Mouse (Mus musculus) heart, embryonic 11.5 days (tissue): Measurements from ENCODE around the gene Nfe2l1. TPM values are rescaled to one million over a fixed set of nuclear protein-coding genes. Genes with fewer than 3 reads are reported as not detected.
"Not testable (repeated sequence)": the region's sequence is repeated elsewhere in the genome, so short reads cannot be mapped to it uniquely, and the experiment has no call there.

ENCODE experiments used
- ATAC-seq: fragments of 200-750 bp; cut with Nextera tagmentation; replicated peaks from 2 replicates; pipeline ENCODE4 v1.8.0; 2017; ENCODE audit warnings: moderate library complexity; ENCODE audit not compliant: insufficient number of reproducible peaks, low FRiP score, low TSS enrichment
- H3K27ac ChIP-seq: fragments of 300-500 bp; sonication (generic); 2 replicates; pipeline ENCODE4 v1.5.1; 2014; ENCODE audit warnings: mild to moderate bottlenecking, low read depth, low read length
- H3K27me3 ChIP-seq: fragments of 300-500 bp; sonication (generic); 2 replicates; pipeline ENCODE4 v1.6.1; 2014; ENCODE audit warnings: mild to moderate bottlenecking, low read length, mixed read lengths; ENCODE audit not compliant: control insufficient read depth, insufficient read depth
- H3K36me3 ChIP-seq: fragments of 300-500 bp; sonication (generic); 2 replicates; pipeline ENCODE4 v1.6.1; 2014; ENCODE audit warnings: mild to moderate bottlenecking, low read length, moderate library complexity, mixed read lengths; ENCODE audit not compliant: control insufficient read depth, insufficient read depth
- H3K4me1 ChIP-seq: fragments of 300-500 bp; sonication (generic); 2 replicates; pipeline ENCODE4 v1.6.1; 2014; ENCODE audit warnings: low read length; ENCODE audit not compliant: control insufficient read depth, insufficient read depth
- H3K4me2 ChIP-seq: fragments of 300-500 bp; sonication (generic); 2 replicates; pipeline ENCODE4 v1.6.1; 2014; ENCODE audit warnings: mild to moderate bottlenecking, moderate library complexity
- H3K4me3 ChIP-seq: fragments of 300-500 bp; sonication (generic); 2 replicates; pipeline ENCODE4 v1.5.1; 2014; ENCODE audit warnings: low read depth, low read length
- H3K9ac ChIP-seq: fragments of 300-500 bp; sonication (generic); 2 replicates; pipeline ENCODE4 v1.6.1; 2014; ENCODE audit warnings: mild to moderate bottlenecking, low read depth, low read length, moderate library complexity
- H3K9me3 ChIP-seq: fragments of 300-500 bp; sonication (generic); replicated peaks from 2 replicates; pipeline ENCODE4 v1.6.1; 2016; ENCODE audit warnings: low read length; ENCODE audit not compliant: control insufficient read depth
- WGBS: fragments of 180-500 bp; shearing (Covaris S2); extraction: QIAGEN DNeasy Blood & Tissue Kit; methylation state at CpG from one replicate; pipeline ENCODE4 v1.1.7; 2014; ENCODE audit not compliant: insufficient replicate concordance; 5-methylcytosine and 5-hydroxymethylcytosine counted together
- polyA plus RNA-seq: library from polyadenylated mRNA; unstranded; fragments of >200 nt; fragmentation: Nextera tagmentation; extraction: Ambion mirVana; gene quantifications from 2 replicates; pipeline ENCODE4 v1.2.1, GENCODE M21; 2014

Gene Nfe2l1
- polyA plus RNA-seq, 1 experiment from 2014 or later = 36.5 TPM

DNA sequence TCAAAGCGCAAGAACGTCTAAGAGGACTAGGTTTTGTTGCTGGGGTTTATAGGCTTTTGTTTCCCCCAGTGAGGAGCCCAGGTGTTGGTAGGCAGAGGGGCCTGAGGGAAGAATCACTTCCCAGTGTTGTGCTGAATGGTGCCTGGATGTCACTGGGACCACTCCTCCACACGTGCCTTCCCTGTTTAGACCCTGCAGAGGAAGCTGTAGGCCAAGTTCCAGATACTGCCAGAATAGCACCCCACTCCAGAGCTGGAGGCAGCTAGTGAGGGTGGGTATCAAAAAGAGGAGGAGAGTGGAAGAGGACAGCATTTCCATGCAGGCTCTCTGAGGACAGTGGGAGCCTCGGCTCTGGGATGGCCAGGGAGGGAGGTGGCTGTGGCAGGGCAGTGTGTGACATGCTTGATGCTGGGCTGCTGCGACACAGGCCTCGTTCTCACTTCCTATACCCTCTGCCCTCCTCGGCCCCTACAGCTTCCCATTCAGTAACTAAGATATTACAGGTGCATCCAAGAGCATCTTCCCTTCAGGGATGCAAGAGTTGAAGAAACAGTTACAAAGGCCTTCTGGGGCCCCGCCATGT lies 11.5 kb downstream of the Nfe2l1 start:
- 84% methylated on average over 8 of the region's 8 CpGs for WGBS
- peaks cover 50% of the 10 kb centered on the region for H3K36me3 ChIP-seq
- no peak for ATAC-seq

DNA sequence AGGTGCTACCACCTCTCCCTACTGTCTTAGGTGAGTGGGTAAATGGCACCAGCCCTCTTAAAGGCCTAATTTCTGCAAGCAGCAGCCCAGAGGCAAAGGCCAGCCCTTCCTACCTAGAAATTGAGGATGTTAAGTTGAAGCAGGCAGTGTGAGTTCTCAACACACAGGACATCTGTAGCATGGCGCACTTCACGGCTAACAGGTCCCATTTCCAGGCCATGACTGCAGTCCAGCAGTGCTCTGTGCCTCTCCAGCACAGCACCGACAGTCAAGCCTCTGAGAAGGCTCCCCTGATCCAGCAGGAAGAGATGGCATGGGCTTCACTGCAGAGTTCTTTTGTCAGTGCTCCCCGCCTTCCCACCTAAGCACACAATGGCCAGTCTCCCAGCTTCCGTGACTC lies 12.8 kb downstream of the Nfe2l1 start:
- no peak overlapping the region for H3K9ac ChIP-seq
- WGBS = 91% methylated on average over 5 of the region's 5 CpGs
- H3K27ac ChIP-seq = no peak overlapping the region
- H3K4me3 ChIP-seq = no peak overlapping the region
- ATAC-seq = no peak
- H3K9me3 ChIP-seq = no peaks in the 10 kb centered on the region
- H3K36me3 ChIP-seq = peaks cover 48% of the 10 kb centered on the region
- H3K27me3 ChIP-seq = no peaks in the 10 kb centered on the region
- no peak overlapping the region for H3K4me2 ChIP-seq
- H3K4me1 ChIP-seq = no peaks in the 10 kb centered on the region

More for the DNA sequence above, 11.5 kb downstream of the Nfe2l1 start:
- Histone ChIP-seq H3K4me1 (peaks cover 8% of the 10 kb centered on the region), H3K4me2 (no peak overlapping the region), H3K9ac (no peak overlapping the region), H3K4me3 (no peak overlapping the region), H3K27ac (no peak overlapping the region), H3K27me3 (no peaks in the 10 kb centered on the region), H3K9me3 (no peaks in the 10 kb centered on the region)

DNA sequence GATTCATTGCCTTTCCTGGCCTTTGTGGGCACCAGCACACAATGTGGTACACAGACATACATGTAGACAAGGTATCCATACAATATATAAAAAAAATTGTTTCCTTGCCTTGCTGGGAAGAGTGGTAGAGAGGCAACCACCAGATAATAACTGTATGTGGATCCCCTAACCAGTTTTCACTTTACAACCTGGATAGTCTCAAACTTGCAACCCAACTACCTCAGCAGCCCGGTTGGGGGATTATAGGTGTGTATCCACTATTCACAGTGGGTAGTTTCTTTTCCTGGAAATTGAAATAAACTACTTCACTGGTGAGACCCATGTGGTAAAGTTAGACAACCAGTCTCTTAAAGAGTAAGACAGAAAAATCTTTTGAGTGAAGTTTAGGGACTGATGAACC lies 13.3 kb downstream of the Nfe2l1 start:
- no peak for ATAC-seq
- no peak overlapping the region for H3K27ac ChIP-seq
- peaks cover 43% of the 10 kb centered on the region for H3K36me3 ChIP-seq
- H3K4me3 ChIP-seq = no peak overlapping the region
- no peaks in the 10 kb centered on the region for H3K27me3 ChIP-seq
- H3K9ac ChIP-seq = no peak overlapping the region
- H3K4me1 ChIP-seq = no peaks in the 10 kb centered on the region
- H3K9me3 ChIP-seq = no peaks in the 10 kb centered on the region
- WGBS = 90% methylated on average over 1 of the region's 1 CpGs
- no peak overlapping the region for H3K4me2 ChIP-seq

DNA sequence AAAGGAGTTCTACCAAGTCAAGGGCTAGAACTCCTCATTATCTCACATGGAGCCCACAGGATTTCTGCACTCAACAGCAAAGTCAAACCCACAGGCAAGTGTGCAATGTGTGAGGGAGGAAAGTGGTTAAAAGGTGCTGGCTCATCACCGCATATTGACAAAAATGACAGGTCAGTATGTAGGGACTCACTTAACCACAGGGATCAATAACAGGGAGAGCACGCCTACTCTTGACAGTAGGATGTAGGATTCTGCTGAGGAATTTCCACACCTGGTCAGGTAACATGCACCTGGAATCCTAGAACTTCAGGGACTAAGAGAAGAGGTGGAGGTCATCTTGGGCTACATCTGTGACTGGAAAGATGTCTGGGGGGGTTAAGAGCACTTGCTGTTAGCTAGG lies 13.9 kb downstream of the Nfe2l1 start:
- H3K4me2 ChIP-seq = no peak overlapping the region
- H3K27ac ChIP-seq = no peak overlapping the region
- no peak overlapping the region for H3K4me3 ChIP-seq
- no peaks in the 10 kb centered on the region for H3K4me1 ChIP-seq
- ATAC-seq = no peak
- H3K27me3 ChIP-seq = no peaks in the 10 kb centered on the region
- WGBS = 100% methylated on average over 2 of the region's 2 CpGs
- H3K9ac ChIP-seq = no peak overlapping the region
- no peaks in the 10 kb centered on the region for H3K9me3 ChIP-seq
- peaks cover 37% of the 10 kb centered on the region for H3K36me3 ChIP-seq

DNA sequence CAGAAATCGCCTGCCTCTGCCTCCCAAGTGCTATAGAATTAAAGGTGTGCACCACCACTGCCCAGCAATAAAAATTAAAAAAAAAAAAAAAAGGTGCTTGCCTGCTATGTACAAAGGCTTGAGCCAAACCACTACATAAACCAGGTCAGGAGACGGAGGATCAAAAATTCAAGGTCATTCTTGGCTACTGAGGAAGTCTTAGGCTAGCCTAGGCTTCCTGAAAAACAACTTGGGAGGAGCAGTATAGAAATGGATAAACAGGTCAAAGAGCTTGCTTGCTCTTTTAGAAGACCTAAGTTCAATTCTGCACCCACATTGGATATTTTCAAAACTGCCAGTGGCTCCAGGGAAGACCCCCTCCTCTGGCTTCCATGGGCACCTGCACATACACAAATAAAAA lies 15.3 kb downstream of the Nfe2l1 start:
- H3K4me3 ChIP-seq = no peak overlapping the region
- H3K27me3 ChIP-seq = no peaks in the 10 kb centered on the region
- H3K4me2 ChIP-seq = no peak overlapping the region
- H3K27ac ChIP-seq = no peak overlapping the region
- H3K9me3 ChIP-seq = no peaks in the 10 kb centered on the region
- H3K9ac ChIP-seq = no peak overlapping the region
- 85% methylated on average over 2 of the region's 2 CpGs for WGBS
- peaks cover 30% of the 10 kb centered on the region for H3K36me3 ChIP-seq
- H3K4me1 ChIP-seq = no peaks in the 10 kb centered on the region
- no peak for ATAC-seq

DNA sequence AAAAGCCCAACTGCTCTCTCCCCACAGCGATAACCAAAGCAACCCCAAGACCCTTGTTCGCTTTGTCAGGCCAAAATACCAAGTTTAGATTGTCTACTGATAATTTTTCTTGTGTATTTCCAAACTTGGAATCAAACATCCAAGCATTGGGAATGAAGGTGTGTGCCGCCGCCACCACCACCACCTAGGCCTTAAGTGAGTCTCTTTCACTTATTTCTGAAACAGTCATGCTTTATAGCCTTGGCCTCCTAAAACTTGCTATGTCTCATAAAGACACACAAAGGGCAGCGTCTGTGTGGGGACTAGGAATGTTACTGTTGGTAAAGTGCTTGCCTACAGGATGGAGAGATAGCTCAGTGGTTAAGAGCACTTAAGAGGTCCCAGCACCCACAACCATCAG lies 15.8 kb downstream of the Nfe2l1 start:
- Histone ChIP-seq H3K36me3 (peaks cover 29% of the 10 kb centered on the region), H3K4me2 (no peak overlapping the region), H3K27me3 (no peaks in the 10 kb centered on the region), H3K9ac (no peak overlapping the region), H3K4me1 (no peaks in the 10 kb centered on the region), H3K4me3 (no peak overlapping the region), H3K9me3 (no peaks in the 10 kb centered on the region), H3K27ac (no peak overlapping the region)
- ATAC-seq = no peak
- WGBS = 81% methylated on average over 5 of the region's 5 CpGs

DNA sequence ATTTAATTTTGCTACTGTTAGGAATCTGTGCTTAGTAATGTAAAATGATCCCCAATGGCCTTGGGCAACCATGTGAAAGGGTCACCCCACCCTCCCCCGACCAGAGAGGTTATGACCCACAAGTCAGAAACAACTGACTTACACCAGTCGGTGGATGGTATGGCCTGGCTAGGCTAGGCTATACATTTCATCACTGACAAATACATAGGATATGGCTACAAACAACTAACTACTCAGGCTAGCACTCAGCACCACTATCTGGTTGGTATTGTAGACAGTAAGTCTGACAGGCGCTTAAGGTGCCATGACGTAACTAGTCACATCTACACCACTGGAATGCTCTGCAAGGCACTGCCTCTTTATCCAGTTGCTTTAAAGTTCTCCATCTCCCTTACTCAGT lies 16.3 kb downstream of the Nfe2l1 start:
- Histone ChIP-seq H3K27me3 (no peaks in the 10 kb centered on the region), H3K9ac (no peak overlapping the region), H3K4me2 (no peak overlapping the region), H3K27ac (no peak overlapping the region), H3K9me3 (no peaks in the 10 kb centered on the region), H3K36me3 (peaks cover 30% of the 10 kb centered on the region), H3K4me1 (no peaks in the 10 kb centered on the region), H3K4me3 (no peak overlapping the region)
- ATAC-seq = no peak
- WGBS = 81% methylated on average over 4 of the region's 4 CpGs

DNA sequence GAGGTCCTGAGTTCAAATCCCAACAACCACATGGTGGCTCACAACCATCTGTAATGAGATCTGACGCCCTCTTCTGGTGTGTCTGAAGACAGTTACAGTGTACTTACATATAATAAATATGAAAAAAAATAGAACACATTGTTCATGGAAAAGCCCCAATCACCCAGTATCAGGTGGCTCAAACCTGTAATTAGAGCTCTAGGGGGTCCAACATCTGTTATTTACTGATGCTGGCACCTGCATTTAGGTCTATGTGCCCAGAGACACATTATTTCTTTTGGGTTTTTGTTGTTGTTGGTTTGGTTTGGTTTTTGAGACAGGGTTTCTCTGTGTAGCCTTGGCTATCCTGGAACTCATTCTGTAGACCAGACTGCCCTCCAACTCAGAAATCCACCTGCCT lies 18.6 kb downstream of the Nfe2l1 start:
- H3K27ac ChIP-seq, ATAC-seq, H3K9ac ChIP-seq, H3K4me1 ChIP-seq, H3K4me2 ChIP-seq, H3K27me3 ChIP-seq, H3K9me3 ChIP-seq, H3K4me3 ChIP-seq: not testable (repeated sequence)
- 78% methylated on average over 1 of the region's 1 CpGs for WGBS
- peaks cover 24% of the 10 kb centered on the region for H3K36me3 ChIP-seq

DNA sequence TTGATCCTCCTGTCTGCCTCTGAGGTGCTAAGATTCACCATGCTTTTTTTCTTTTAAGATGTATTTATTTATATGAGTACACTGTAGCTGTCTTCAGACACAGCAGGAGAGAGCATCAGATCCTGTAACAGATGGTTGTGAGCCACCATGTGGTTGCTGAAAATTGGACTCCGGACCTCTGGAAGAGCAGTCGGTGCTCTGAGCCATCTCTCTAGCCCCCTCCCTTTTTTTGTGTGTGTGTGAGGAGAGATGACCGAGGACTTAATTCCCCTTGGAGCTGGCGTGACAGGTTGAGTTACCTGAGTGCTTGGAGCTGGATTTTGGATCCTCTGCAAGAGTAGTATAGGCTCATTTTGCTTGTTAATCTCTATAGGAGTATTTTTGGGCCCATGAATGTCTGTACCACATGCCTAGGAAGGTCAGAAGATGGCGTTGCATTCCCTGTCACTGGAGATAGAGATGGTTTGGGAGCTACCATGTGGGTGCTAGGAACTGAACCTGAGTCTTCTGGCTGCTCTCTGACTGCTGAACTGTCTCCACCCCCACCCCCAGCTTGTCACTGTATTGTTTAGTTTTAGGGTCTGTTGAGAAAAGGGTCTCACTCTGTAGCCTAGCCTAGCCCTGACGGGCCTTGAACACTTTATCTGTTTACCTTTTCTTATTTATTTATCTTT lies 20.1 kb downstream of the Nfe2l1 start:
- no peak overlapping the region for H3K9ac ChIP-seq
- no peaks in the 10 kb centered on the region for H3K4me1 ChIP-seq
- H3K4me3 ChIP-seq = no peak overlapping the region
- H3K27ac ChIP-seq = no peak overlapping the region
- peaks cover 24% of the 10 kb centered on the region for H3K36me3 ChIP-seq
- ATAC-seq = no peak
- H3K9me3 ChIP-seq = no peaks in the 10 kb centered on the region
- H3K27me3 ChIP-seq = no peaks in the 10 kb centered on the region
- 93% methylated on average over 6 of the region's 6 CpGs for WGBS
- H3K4me2 ChIP-seq = no peak overlapping the region
